22 mouse cellular contexts compared by ENCODE assay signal in genomic region chr9:51137432-51137831, GRCm38 (mm10). TPM values are rescaled to one million over a fixed set of nuclear protein-coding genes. Genes with fewer than 3 reads are reported as not detected.
DNase-seq lines count a peak whose midpoint lies in the region; ATAC-seq lines count a peak whose summit lies in the region.
"Had no signal": no experiment of that assay in that cellular context is flagged by ENCODE, and none has a peak within 500 bp of the region (broad histone marks: within the 10 kb centered on the region; RNA-seq: fewer than 3 reads in every experiment).

No protein-coding gene starts in this region.

- H3K4me3 ChIP-seq in liver, embryonic 11.5 days (ENCODE audit: low read depth, low read length), result no peak overlapping the region
- H3K4me3 ChIP-seq in liver, embryonic 15.5 days (replicated peaks), result no peak overlapping the region
- H3K4me3 ChIP-seq: embryonic facial prominence, embryonic 12.5 days; forebrain, embryonic 15.5 days; heart, embryonic 10.5 days; hindbrain, embryonic 12.5 days had no signal

- DNase-seq in liver, embryonic 11.5 days (ENCODE audit: low spot score), result no peak
- no peak for DNase-seq in liver
- DNase-seq in c-Kit-positive CD71-positive TER-119-positive erythroid progenitor cells, embryonic 14.5 days (ENCODE audit: low spot score), result peak; percentile 10
- DNase-seq in testis, postnatal 14 days (ENCODE audit: low spot score), result no peak
- DNase-seq in heart, adult 8-10 months (ENCODE audit: low spot score), result no peak
- DNase-seq: cerebellum, adult 11-12 months; cerebellum, adult 9-10 months; gastrocnemius, postnatal 10 days; heart, postnatal 4 days had no signal

- H3K27me3 ChIP-seq in liver, embryonic 11.5 days (replicated peaks; ENCODE audit: control insufficient read depth, insufficient read depth, low read length), result no peaks in the 10 kb centered on the region; the same call in 1 of the 2 replicates
- H3K27me3 ChIP-seq in liver, embryonic 15.5 days, result no peaks in the 10 kb centered on the region
- H3K27me3 ChIP-seq: CH12.LX; embryonic facial prominence, embryonic 12.5 days; forebrain, embryonic 15.5 days; hindbrain, embryonic 12.5 days had no signal

- H3K9ac ChIP-seq in liver, embryonic 11.5 days (ENCODE audit: low read depth, low read length), result no peak overlapping the region
- H3K9ac ChIP-seq in liver, embryonic 15.5 days, result no peak overlapping the region
- H3K9ac ChIP-seq: embryonic facial prominence, embryonic 12.5 days; forebrain, embryonic 15.5 days; hindbrain, embryonic 12.5 days had no signal

- H3K4me2 ChIP-seq in liver, embryonic 11.5 days, result no peak overlapping the region
- H3K4me2 ChIP-seq in liver, embryonic 15.5 days, result no peak overlapping the region
- H3K4me2 ChIP-seq: embryonic facial prominence, embryonic 12.5 days; forebrain, embryonic 15.5 days; hindbrain, embryonic 12.5 days had no signal

- WGBS in liver, embryonic 11.5 days, result 52% methylated on average over 4 of the region's 4 CpGs
- 26% methylated on average over 4 of the region's 4 CpGs for WGBS in liver, embryonic 15.5 days (ENCODE audit: insufficient replicate concordance)

- H3K4me1 ChIP-seq in liver, embryonic 11.5 days (replicated peaks; ENCODE audit: control insufficient read depth, insufficient read depth, low read length), result peaks cover 4% of the 10 kb centered on the region
- H3K4me1 ChIP-seq in liver, embryonic 15.5 days (replicated peaks), result peaks cover 10% of the 10 kb centered on the region; the same call in 1 of the 2 replicates
- H3K4me1 ChIP-seq: embryonic facial prominence, embryonic 12.5 days; forebrain, embryonic 15.5 days; heart, embryonic 10.5 days; hindbrain, embryonic 12.5 days had no signal

- no peaks in the 10 kb centered on the region for H3K36me3 ChIP-seq in liver, embryonic 11.5 days (ENCODE audit: control insufficient read depth, insufficient read depth, low read length)
- H3K36me3 ChIP-seq in liver, embryonic 15.5 days (replicated peaks), result no peaks in the 10 kb centered on the region
- H3K36me3 ChIP-seq: embryonic facial prominence, embryonic 12.5 days; forebrain, embryonic 15.5 days; heart, embryonic 10.5 days; hindbrain, embryonic 12.5 days had no signal

- H3K9me3 ChIP-seq in liver, embryonic 11.5 days (ENCODE audit: control insufficient read depth, low read length), result no peaks in the 10 kb centered on the region
- no peaks in the 10 kb centered on the region for H3K9me3 ChIP-seq in liver, embryonic 15.5 days (replicated peaks)
- H3K9me3 ChIP-seq: embryonic facial prominence, embryonic 12.5 days; forebrain, embryonic 15.5 days; heart, embryonic 10.5 days; hindbrain, embryonic 12.5 days had no signal

- no peak overlapping the region for H3K27ac ChIP-seq in liver, embryonic 11.5 days (ENCODE audit: low read depth, low read length)
- H3K27ac ChIP-seq in liver, embryonic 15.5 days (replicated peaks), result no peak overlapping the region
- H3K27ac ChIP-seq: embryonic facial prominence, embryonic 12.5 days; forebrain, embryonic 15.5 days; heart, embryonic 10.5 days; hindbrain, embryonic 12.5 days had no signal

- ATAC-seq in liver, embryonic 11.5 days (replicated peaks; ENCODE audit: low FRiP score), result peak; percentile 23; the same call in 1 of the 2 replicates
- ATAC-seq in liver, embryonic 15.5 days (ENCODE audit: insufficient read depth), result peak; percentile 77
- ATAC-seq in megakaryocyte-erythroid progenitor cell, adult 5-6 weeks (replicated peaks; ENCODE audit: low FRiP score, low TSS enrichment, poor library complexity, severe bottlenecking), result peak; percentile 55
- ATAC-seq: forebrain, embryonic 15.5 days; hindbrain, embryonic 16.5 days had no signal

RNA-seq across cellular contexts. Expression of gene Gm32742, which starts 27.9 kb away (rescaled TPM):
- 0.04 TPM in 1 of 2 replicates, not detected in the other for polyA plus RNA-seq in liver, embryonic 11.5 days (2014; fragmentation: Nextera tagmentation; extraction: Ambion mirVana)
- polyA plus RNA-seq in liver, embryonic 15.5 days (2015; fragmentation: Nextera tagmentation; extraction: Ambion mirVana), result not detected in 2 replicates
- total RNA-seq in megakaryocyte-erythroid progenitor cell, adult 5-6 weeks (2014; fragmentation: Nextera tagmentation), result 0.20 and 0.48 TPM in 2 replicates
- total RNA-seq in megakaryocyte-erythroid progenitor cell, adult 5-6 weeks (2017), result 0.11 TPM in 1 of 2 replicates, not detected in the other
- total RNA-seq in heart, adult 8-10 months (2022), result not detected
- total RNA-seq: adrenal gland, postnatal 10 days; adrenal gland, postnatal 4 days; gastrocnemius, postnatal 10 days; heart, postnatal 10 days; heart, postnatal 4 days had no signal
- polyA plus RNA-seq: forebrain, embryonic 11.5 days; forebrain, embryonic 15.5 days; heart, embryonic 10.5 days; heart, embryonic 14.5 days had no signal

RNA-seq across cellular contexts. Expression of gene 4833427G06Rik, which starts 35.6 kb away (rescaled TPM):
- polyA plus RNA-seq in liver, embryonic 11.5 days (2014; fragmentation: Nextera tagmentation; extraction: Ambion mirVana), result not detected in 2 replicates
- polyA plus RNA-seq in liver, embryonic 15.5 days (2015; fragmentation: Nextera tagmentation; extraction: Ambion mirVana), result not detected in 2 replicates
- not detected in 2 replicates for total RNA-seq in megakaryocyte-erythroid progenitor cell, adult 5-6 weeks (2014; fragmentation: Nextera tagmentation)
- not detected in 2 replicates for total RNA-seq in megakaryocyte-erythroid progenitor cell, adult 5-6 weeks (2017)
- total RNA-seq in heart, adult 8-10 months (2022), result not detected
- total RNA-seq: adrenal gland, postnatal 10 days; gastrocnemius, postnatal 10 days; heart, postnatal 10 days; heart, postnatal 4 days had no signal
- polyA plus RNA-seq: forebrain, embryonic 11.5 days; heart, embryonic 10.5 days; heart, embryonic 14.5 days had no signal

Comparison
In these comparisons a context has a peak if more than half of its experiments do, and no peak if none do; other contexts are left out.
1. ATAC-seq: peak in every context shown above with its lines; median percentile 77 in liver, embryonic 15.5 days; 55 in megakaryocyte-erythroid progenitor cell, adult 5-6 weeks; 23 in liver, embryonic 11.5 days.